Mouse (Mus musculus) neutrophil, adult 65 days (primary cell): ENCODE measurements around the gene Capn1. TPM values are rescaled to one million over a fixed set of nuclear protein-coding genes. Genes with fewer than 3 reads are reported as not detected.

ENCODE experiments used
- total RNA-seq: library from RNA; stranded (reverse); gene quantifications from 2 replicates; pipeline ENCODE4 v1.2.4, GENCODE M21; 2023

Gene Capn1
- total RNA-seq: 255 and 284 TPM in 2 replicates

DNA sequence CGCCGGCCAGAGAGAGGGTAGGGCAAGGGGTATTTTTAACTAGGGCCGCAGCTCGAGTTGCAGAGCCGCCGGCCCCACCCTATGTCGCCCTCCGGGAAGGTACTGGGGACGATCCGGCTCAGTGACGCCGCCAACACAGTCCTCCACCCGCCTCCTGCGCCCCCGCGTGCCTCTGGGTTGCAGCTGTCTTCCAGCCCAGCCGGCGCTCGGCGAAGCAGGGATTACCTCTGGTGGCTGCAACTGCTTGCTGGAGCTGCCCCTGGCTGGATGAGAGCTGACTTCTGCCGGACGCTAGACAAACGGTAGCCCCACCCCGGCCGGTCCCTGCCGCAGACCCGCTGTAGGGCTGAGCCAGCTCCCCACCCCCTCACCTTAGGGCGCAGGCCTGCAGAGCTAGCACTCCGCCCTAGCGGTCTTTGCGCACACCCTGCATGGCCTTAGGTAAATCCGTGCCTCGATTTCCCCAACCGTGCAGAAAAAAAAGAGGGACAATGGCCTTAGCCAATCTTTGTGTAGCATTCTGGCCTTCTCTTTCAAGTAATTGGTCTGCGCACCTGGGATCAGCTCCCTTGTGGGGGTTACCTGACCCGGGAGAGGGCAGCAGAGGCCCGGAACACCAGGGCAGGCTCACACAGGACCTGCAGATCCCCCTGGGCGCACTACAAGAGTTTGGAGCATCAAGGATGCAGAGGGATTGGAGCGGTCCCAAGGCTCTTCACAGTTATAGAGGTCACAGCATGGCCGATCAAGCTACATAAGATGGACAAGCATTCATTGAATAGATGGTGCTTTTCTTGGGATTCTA, at the start of gene Capn1:
Gene Capn1, minus strand, starts transcription at position 387 of the 805 bp plus-strand sequence.

DNA sequence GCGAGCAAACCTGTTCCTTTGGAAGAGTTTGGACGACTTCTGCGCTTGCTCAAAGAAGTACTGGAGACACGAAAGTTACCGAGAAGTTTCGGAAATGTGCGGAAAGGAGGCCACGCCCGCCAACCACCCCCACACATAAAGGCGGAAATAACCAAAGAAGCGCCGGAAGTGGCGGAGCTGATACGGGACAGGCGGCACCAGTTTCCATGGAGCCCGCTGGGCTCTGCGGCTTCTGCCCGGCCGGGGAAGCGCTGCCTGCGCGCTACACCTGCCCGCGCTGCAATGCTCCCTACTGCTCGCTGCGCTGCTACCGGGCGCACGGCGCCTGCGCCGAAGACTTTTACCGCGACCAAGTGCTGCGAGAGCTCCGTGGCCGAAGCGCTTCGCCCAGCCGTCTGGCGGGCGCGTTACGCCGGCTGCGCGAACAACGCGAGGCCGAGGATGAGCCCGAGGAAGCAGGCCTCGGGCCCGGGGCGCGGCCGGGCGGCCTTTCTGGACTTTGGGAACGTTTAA, 45.4 kb upstream of the Capn1 start, which contains the start of gene Znhit2:
Gene Znhit2, plus strand, starts transcription at position 172 of the 513 bp plus-strand sequence.

DNA sequence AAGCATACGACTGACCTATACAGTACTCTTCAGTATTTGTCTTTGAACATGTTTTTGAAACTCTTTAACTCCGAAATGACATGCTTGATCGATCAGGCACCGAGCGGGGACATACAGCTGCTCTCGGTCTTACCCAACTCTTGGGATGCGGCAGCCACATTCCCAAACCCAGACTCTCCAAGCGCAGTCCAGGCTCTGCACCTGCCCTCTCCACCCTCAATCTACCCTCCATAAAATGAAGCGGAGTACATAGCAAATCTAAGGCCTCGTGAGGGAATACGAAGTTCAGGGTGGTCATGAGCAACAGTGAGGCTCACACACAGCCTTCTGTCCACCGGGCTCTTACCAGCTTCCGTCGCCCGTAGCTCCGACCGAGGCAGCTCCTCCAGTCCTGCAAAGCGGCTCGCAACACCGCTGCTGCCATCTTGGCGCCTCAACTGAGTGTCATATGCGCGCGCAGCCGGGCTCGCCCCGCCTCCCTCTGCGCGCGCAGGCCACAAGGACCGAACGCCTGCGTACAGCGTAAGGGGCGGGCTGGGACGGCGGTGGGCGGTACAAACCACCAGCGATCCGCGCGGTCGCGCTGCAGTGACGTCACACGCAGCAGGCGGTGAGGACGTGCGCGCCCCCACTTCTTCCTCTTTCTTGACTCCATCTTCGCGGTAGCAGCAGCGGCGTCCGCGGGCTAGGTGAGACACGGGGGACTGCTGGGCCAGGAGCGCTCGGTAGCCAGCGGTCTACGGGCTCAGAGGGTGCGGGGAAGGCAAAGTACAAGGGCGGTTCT, 41.8 kb upstream of the Capn1 start, which contains the start of the genes Mrpl49 and Fau:
Gene Mrpl49, minus strand, starts transcription at position 473 of the 784 bp plus-strand sequence.
Gene Fau, plus strand, starts transcription at position 532 of the 784 bp plus-strand sequence.

DNA sequence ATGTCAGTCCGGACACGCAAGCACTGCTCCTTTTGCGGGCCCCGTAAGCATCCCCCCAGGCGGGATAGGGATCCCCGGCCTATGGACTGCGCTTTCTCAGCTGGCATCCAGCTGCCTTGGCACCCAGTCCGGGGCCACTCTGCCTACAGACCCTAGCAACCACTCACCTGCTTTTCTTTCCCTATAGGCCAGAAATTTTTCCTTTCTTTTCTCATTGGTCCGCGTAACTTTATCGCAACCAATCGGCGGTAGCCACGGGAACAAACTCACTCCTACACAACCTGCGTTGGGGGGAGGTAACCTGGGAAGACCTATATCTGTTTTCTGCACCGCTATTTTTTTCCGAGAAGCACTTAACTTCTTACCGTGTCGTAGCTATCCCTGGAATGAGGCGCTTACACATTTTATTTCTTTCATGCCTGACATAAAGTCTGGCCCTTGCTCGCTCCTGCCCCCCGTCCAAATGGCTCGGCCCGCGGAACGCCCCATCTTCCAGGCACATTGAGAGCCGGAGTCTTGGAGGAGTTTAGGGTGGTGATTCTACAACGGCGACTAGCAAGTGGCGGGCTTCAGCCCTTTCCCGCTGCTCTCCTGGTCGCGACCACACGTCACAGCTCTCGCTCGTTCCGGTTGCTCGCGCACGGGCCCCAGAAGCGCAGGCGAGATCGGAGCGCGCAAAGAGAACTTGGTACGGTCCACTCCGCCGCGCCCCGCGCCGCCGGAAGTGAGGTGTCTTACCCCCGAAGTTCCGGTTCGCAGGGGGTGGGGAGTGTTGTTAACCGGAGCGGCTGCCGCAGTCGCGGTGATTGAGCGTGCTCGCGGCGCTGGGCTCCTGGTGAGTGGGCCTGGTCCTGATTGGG, 30.8 kb upstream of the Capn1 start, which contains the start of gene Syvn1:
Gene Syvn1, plus strand, starts transcription at position 283 of the 860 bp plus-strand sequence.

DNA sequence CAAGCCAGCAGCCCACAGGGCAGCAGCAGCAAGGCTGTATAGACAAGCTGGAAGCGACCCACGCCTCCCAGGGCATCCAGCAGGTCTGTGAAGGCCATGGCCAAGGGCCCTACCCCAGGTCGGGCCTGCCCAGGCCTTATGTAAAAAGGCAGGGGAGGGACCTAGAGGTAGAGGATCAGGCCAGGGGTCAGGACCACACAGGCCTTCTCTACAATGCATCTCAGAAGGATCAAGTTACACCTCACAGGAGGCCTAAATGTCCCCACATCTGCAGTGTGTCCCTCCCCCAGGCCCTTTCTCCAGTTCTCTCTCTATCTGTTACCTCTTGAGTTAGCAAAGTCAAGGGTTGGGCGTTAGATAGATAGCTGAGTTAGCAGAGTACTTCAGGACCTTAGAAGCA, 29.7 kb downstream of the Capn1 start, which contains the start of gene Slc22a20:
Gene Slc22a20, minus strand, starts transcription at position 101 of the 400 bp plus-strand sequence.

DNA sequence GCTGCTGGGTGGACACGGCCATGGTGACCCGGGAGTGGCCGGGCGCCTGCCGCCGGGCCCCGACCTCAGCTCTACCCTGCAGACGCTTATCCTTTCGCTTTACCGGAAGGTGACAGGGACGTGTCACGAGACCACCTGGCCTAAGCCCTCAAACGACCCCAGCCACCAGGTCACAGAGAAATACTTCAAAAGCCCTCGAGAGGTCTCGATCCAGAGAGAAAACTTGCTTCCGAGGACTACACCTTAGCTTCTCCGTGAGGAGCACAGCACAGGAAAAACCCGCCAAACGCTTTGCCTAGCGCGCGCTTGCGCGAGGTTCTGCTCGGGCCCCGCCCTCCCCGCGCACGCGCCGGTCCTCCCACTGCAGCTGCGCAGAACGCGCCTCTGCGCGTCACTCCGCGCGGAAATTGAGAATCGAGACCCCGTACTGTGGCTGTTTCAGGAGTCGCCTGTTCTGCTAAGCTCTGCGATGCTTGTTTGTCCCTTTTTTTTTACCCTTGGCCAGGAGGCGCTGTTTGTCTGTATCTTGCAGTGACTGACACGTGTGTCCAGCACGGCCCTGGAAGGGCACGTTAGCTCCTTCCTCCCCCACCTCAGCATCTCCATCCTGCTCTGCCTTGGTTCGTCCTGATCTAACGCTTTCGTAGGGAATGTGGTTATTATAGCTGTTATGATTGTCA, 51.7 kb downstream of the Capn1 start, which contains the start of gene Pola2:
Gene Pola2, minus strand, starts transcription at position 320 of the 680 bp plus-strand sequence.

Other genes starting within 250 kb of the Capn1 start
- gene Scyl1, start 244.5 kb downstream of the Capn1 start, total RNA-seq: 52.7 and 72.2 TPM in 2 replicates
- 53.4 and 72.9 TPM in 2 replicates for gene Frmd8, start 140.6 kb downstream of the Capn1 start, total RNA-seq
- 45.7 and 49.6 TPM in 2 replicates for gene Slc25a45, start 138.1 kb downstream of the Capn1 start, total RNA-seq
- gene Tigd3, start 121.7 kb downstream of the Capn1 start, total RNA-seq: 1.3 and 3.5 TPM in 2 replicates
- gene Dpf2, start 102.9 kb downstream of the Capn1 start, total RNA-seq: 99.1 and 105 TPM in 2 replicates
- 8.3 and 10.1 TPM in 2 replicates for gene Cdc42ep2, start 91.1 kb downstream of the Capn1 start, total RNA-seq
- 24.1 and 28.7 TPM in 2 replicates for gene Pola2, start 51.7 kb downstream of the Capn1 start, total RNA-seq
- gene Slc22a20, start 29.8 kb downstream of the Capn1 start, total RNA-seq: 2.7 and 3.2 TPM in 2 replicates
- 59.6 and 66.3 TPM in 2 replicates for gene Syvn1, start 30.7 kb upstream of the Capn1 start, total RNA-seq
- 12.9 and 14.9 TPM in 2 replicates for gene Mrpl49, start 41.9 kb upstream of the Capn1 start, total RNA-seq
- 1,270 and 1,374 TPM in 2 replicates for gene Fau, start 41.9 kb upstream of the Capn1 start, total RNA-seq
- 7.4 and 16.4 TPM in 2 replicates for gene Znhit2, start 45.3 kb upstream of the Capn1 start, total RNA-seq
- gene Tm7sf2, start 52.5 kb upstream of the Capn1 start, total RNA-seq: 5.3 and 7.3 TPM in 2 replicates
- 64.1 and 87.5 TPM in 2 replicates for gene Vps51, start 61.3 kb upstream of the Capn1 start, total RNA-seq
- not detected in 2 replicates for gene Tmem262, start 64.1 kb upstream of the Capn1 start, total RNA-seq
- gene Gm28374, start 66.4 kb upstream of the Capn1 start, total RNA-seq: not detected in 2 replicates
- 43.5 and 45.7 TPM in 2 replicates for gene Zfpl1, start 69.1 kb upstream of the Capn1 start, total RNA-seq
- gene Cdca5, start 69.1 kb upstream of the Capn1 start, total RNA-seq: 31.1 and 36.1 TPM in 2 replicates
- 1.8 and 2.3 TPM in 2 replicates for gene AC131692.1, start 78.5 kb upstream of the Capn1 start, total RNA-seq
- 0.25 and 0.66 TPM in 2 replicates for gene Naaladl1, start 89.9 kb upstream of the Capn1 start, total RNA-seq
- gene Sac3d1, start 102.8 kb upstream of the Capn1 start, total RNA-seq: 3.4 and 3.6 TPM in 2 replicates
- 14.9 and 15.0 TPM in 2 replicates for gene Snx15, start 112.4 kb upstream of the Capn1 start, total RNA-seq
- not detected in 2 replicates for gene Batf2, start 125.1 kb upstream of the Capn1 start, total RNA-seq
- 7.5 and 9.2 TPM in 2 replicates for gene Arl2, start 125.7 kb upstream of the Capn1 start, total RNA-seq
- gene Majin, start 168.5 kb upstream of the Capn1 start, total RNA-seq: not detected in 2 replicates
- gene Gpha2, start 210.5 kb upstream of the Capn1 start, total RNA-seq: not detected in 2 replicates
- gene Ppp2r5b, start 220.0 kb upstream of the Capn1 start, total RNA-seq: 10.7 and 12.1 TPM in 2 replicates
- 358 and 488 TPM in 2 replicates for gene Atg2a, start 225.8 kb upstream of the Capn1 start, total RNA-seq